Mouse (Mus musculus): ENCODE data around the gene Mgll.
A peak's percentile ranks its signal among the peaks of the same experiment; 100 is the strongest.

The Mgll gene

DNA sequence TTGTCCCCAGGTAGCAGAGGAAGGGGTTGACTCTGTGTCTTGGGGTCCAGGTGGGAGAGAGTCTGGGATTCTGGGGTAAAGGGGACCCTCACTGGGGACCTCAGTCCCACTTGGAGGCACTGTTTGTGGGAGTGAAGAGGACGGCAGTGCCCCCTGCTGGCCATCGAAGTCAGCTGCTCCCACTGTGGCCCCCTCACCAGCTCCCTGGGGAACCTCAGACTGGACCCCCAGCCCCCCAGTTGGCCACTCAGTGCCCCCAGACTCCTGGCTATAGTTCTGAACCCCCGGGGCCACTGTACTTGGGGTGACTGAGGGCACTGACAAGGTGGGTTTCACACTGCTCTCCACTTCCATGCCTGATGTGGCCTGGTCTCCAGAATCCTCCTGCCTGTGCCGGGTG, 125.1 kb downstream of the Mgll start:
- DNase-seq (ENCODE audit: low spot score): no peak

DNA sequence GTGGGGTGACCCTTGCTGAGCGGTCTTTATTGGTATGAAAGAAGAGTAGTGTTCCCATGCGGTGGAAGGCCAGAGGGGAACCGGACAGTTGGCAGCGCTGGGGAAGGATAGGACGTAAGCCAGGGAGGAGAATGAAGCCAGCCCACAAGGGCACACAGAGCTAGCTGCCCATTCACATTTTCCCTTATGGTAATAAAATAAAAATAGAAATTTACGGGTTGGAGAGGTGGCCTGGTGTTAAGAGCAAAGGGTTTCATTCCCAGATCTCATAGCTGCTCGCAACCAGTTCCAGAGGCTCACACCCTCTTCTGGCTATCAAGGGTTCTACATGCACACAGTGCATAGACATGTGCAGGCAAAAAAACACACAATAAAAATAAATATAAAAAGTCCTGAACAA, 125.8 kb downstream of the Mgll start:
- DNase-seq (ENCODE audit: low spot score): no peak

GRCm38 (mm10) chr6:88854509-88854908, 130.3 kb downstream of the Mgll start:
- no peak for DNase-seq (ENCODE audit: low spot score)

DNA sequence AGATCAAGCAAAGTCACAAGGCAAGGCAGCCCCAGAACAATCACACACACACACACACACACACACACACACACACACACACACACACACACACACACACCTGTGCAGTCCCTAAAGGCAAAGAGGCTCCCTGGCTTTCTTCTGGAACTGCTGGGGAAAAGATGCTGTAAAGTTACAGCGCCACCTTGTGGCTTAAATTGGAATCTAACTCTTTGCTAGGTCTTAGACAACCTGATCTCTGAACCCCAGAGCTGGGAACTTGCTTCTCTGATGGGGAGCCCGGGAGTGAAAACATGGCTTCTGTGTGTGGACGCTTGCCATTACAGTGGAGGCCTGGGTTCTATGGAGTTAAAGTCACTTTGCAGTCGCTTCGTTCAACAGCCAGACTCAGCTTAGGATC, 131.4 kb downstream of the Mgll start:
- no peak for DNase-seq (ENCODE audit: low spot score)

DNA sequence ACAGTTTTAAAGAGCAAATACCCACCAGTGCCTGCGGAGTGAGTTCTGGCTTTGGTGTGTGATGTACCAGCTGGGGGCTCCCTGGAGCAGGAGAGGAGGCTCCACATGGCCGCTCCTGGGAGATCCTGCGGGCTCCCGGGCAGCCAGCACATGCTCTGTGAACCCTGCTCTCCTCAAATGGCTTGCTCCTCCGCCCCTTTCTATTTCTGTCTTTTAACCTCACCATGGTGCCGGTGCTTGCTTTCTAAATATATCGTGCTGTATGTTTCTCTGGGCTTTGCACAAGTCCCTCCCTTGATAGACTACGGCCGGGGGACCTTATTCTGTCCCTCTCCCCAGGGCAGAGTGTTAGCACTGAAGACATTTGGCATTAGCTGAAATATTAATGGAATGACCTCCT, 133.0 kb downstream of the Mgll start:
- DNase-seq (ENCODE audit: low spot score): no peak

GRCm38 (mm10) chr6:88857830-88858229, 133.6 kb downstream of the Mgll start:
- DNase-seq (ENCODE audit: low spot score): no peak

DNA sequence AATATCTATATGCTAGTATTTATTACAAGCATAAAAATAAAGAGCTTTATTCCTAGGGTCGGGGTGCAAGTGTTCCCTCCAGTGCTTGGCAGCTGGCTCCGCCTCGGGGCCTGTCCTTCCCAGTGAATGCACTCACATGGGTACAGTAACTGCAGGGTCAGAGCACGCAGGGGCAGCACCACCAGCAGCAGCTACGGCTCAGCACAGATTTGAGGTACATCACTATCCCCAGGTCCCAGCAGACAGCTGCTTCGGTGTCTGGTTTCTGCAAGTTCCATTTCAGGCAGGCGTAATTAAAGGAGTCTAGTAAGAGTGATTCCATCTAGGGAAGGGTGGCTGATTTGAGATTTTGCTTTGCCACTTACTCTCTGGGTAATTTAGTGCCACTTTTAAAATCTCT, 134.1 kb downstream of the Mgll start:
- no peak for DNase-seq (ENCODE audit: low spot score)

DNA sequence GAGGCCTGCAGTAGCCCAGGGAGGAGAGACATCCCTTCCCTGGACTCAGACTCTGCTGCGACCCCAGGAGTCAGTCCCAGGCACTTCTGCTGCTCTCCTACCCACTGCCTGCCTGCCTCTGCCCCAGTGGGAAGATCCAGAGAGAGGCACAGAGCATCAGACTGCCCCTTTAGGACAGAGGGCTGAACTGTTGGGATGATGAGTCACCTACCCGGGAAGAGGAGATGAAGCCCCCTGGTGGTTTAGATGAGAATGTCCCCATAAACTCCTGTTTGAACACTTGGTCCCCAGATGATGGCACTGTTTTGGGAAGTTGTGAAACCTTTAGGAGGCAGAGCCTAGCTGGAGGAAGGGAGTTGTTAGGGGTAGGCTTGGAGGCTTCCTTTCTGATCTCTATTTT, 136.7 kb downstream of the Mgll start:
- DNase-seq (ENCODE audit: low spot score): no peak

DNA sequence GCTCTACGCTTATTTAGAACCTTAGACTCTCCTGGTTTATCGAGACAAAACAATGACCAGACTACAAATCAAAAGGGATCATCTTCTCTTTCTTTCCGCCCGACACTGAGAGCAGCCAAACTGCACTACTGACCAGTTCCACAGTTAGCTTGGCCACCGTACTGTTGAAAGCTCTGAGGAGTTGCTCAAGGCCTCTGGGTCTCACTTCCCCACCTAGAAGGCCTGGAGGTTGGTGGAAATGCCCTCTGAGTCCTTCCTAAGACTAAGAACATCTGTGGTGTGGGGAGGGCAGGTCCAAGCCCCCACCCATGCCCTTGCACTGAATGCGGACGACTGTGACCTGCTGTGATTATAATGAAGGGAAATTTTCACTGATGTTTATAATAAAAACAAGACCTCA, 141.5 kb downstream of the Mgll start:
- DNase-seq (ENCODE audit: low spot score): no peak

- DNase-seq (ENCODE audit: low spot score): no peak
Observed at GRCm38 (mm10) chr6:88869459-88869858, 145.2 kb downstream of the Mgll start.

DNA sequence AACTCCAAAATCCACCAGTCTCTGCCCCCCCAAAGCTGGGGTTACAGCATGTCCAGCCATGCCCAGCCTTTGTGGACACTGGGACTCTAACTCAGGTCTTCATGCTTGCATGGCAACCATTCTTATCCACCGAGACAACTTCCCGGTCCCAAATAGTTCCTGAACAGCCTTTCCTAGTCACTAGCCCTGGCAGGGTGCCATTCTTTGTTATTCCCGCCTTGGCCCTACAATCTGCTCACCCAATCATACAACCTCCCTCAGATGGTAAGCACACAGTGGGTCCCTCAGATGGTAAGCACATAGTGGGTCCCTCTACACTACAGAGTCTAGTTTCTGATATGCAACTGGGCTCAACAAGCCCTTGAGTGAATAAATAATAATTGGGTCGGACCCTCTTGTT, 146.4 kb downstream of the Mgll start:
- no peak for DNase-seq (ENCODE audit: low spot score)

DNA sequence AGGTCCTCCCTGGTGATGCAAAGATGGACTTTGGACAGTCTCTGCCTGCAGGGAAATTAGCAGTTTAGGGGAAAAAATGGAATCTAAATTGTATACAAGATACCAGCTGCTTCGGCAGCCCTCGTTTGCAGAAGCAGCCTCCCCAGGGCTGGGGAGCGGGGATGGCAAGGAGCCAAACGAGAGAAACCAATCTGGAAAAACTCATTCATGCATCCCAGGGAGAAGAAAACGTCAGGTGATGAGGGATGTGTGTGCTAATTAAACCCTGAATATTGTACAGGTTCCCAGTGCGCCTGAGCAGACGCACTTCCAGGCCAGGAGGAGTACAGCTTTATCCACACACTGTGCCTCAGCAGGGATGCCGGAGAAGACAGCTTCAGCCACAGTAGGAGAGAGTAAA, 147.3 kb downstream of the Mgll start:
- DNase-seq (ENCODE audit: low spot score): no peak

DNA sequence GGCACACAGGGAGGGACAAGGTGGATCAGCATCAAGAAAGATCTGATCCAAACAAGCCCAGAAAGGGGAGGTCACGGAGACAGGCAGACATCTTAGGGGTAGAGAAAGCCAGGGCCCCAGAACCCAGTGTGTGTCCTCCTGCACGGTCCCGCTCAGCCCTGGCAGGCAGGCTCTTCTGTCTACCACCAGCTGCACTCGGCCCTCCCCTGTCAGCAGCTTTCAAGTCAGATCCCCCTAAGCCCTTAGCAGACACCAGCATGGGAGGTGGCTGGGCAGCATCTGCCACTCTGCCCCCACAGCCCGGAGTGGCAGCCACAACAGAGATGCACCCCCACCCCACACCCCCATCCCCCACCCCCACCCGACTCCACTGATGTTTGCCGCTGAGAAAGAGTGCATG, 148.6 kb downstream of the Mgll start:
- DNase-seq (ENCODE audit: low spot score): no peak

- DNase-seq (ENCODE audit: low spot score): no peak
Observed at GRCm38 (mm10) chr6:88873965-88874867, 150.0 kb downstream of the Mgll start.

DNA sequence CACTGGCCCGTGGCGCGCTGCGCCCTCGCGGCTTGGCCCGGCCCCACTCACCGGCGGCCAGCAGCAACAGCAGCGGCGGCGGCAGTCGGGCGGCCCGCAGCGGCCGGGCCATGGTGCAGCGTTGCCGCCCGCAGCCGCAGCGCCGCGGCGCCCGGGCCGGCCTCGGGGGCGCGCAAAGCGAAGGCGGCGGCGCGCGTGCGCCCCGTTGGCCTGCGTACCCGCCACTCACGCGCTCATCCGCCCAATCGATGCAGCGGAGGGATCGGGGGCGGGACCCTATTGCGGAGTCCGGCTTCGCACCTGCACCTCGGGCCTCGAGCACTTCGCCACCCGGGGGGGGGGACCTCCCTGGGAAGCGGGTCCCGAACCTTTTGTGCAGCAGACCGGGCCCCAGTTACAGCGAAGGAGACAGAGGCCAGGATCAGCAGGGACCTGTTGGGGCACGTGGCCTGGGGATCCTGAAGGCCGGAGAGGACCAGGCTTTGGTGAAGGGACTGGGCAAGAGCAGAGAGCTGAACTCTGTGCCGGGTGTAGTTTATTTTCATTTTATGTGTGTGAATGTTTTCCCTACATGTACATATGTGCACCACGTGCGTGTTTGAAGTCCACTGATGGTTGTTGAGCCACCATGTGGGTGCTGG, 150.8 kb downstream of the Mgll start, which contains the start of gene Podxl2:
Gene Podxl2, minus strand, starts transcription at position 177 of the 641 bp plus-strand sequence.
- DNase-seq (ENCODE audit: low spot score): peak; percentile 50
